Mouse (Mus musculus): Measurements from ENCODE around the gene Ing3.

Gene Ing3

GRCm38 (mm10) chr6:21949226-21949731 is at the start of gene Ing3:
Gene Ing3 (plus strand): TSS chr6:21949571.
- peak; percentile 99 for DNase-seq (ENCODE audit: low read depth, low spot score)

DNA sequence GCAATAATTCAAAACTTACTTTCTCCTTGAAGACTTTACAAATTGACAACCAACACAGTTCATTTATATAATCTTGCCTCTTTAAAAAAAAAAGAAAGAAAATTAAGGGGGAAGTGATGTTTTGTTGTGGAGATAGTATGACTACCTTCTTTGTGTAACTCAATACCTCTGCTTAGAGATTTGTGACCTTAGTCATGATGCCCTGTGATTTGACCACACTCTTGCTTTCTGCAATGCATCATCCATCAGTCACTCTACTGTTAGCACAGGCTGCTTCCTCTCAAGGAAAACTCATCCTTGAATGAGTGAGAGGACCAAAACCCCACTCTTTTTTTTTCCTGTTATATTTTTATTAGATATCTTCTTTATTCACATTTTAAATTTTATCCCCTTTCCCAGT is 39.7 kb upstream of the Ing3 start:
- no peak for DNase-seq (ENCODE audit: low read depth, low spot score)

- no peak for DNase-seq (ENCODE audit: low read depth, low spot score)
These were observed 38.6 kb upstream of the Ing3 start for GRCm38 (mm10) chr6:21910804-21911203.

DNA sequence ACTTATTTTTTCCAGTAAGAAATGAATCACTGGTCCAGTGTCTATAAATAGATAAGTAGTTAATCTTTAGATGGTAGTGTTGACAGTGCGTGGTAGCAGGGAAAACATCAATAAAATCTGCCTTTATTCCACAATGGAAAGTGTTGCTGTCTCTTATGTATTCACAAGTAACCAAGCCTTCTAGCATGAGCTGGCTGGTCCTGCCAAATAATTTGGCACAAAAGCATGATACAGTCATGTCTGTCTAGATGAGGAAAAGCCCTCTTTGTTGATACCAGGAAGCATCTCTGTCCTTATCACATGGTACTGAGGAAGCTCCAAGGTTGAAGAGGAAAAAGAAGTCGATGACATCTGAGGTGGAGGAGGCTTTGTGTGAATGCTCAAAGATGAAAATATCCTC is 32.8 kb upstream of the Ing3 start:
- DNase-seq (ENCODE audit: low read depth, low spot score): no peak

DNA sequence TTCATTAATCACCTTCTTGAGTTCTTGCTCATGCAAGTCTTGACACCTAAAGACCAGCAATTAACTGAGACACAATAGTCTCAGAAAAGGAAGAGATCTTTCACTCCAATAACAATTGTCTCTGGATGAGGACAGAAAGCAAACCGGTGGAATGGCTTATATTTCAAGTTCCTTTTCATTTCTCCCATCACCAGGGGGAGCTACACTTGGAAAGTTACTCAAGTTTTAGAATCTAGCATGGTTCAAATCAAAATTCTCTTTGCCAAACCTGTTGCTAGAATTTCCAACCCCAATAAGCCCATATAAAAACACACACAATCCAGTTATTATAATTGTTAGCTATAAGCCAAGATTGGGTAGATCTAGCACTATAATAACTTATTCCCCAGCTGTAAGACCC is 25.2 kb upstream of the Ing3 start:
- DNase-seq (ENCODE audit: low read depth, low spot score): no peak

DNA sequence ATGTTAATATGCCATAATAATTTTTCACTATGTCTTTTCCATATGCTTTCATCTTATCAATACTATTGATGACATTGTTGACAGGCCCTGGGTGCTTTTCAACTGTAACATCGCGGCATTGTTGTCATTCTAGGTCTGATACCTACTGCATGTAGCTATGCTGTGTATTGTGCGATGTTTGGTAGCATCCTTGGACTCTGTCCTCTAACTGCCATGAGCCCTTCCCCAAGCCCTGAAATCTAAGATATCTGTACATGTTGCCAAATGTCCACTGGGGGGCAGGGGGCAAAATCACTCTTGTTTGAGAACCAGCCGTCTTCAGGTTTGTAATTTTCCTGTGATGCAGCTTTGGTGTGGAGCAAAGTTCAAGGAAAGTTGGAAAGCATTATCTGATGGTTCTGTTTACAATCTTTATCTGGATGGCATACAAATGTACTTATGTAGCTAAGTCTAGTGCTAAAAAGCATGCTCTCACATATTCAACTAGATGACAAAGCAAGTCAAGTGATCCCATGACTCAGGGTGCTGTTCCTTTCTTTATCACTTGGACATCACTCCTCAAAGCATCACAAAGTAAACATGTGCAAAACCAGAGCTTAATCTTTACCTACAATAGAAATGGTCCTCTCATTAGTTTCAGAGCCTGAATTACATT is 11.3 kb upstream of the Ing3 start:
- DNase-seq (ENCODE audit: low read depth, low spot score): no peak

GRCm38 (mm10) chr6:21949771-21950448 is 539 bp downstream of the Ing3 start:
- DNase-seq (ENCODE audit: low read depth, low spot score): peak; percentile 87

GRCm38 (mm10) chr6:21950676-21951075 is 1.3 kb downstream of the Ing3 start:
- DNase-seq (ENCODE audit: low read depth, low spot score): no peak

DNA sequence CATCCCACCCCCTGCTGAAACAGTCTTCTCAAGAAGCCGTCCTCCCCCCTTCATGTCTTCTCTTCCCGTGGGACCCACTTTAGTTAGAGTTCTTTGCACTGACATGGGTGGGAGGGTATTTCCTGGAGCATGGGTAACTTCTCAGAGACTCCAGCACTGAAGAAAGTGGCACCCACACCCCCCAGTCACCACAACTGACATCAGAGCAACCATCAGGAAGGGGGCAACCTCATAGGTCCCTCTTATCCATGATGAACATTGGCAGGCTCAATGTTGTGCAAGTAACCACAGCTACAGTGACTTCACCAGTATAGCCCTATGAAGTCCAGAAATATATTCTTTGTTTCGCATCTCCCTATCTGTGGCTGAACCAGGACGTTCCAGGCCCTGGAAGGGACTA is 6.1 kb downstream of the Ing3 start:
- no peak for DNase-seq (ENCODE audit: low read depth, low spot score)

DNA sequence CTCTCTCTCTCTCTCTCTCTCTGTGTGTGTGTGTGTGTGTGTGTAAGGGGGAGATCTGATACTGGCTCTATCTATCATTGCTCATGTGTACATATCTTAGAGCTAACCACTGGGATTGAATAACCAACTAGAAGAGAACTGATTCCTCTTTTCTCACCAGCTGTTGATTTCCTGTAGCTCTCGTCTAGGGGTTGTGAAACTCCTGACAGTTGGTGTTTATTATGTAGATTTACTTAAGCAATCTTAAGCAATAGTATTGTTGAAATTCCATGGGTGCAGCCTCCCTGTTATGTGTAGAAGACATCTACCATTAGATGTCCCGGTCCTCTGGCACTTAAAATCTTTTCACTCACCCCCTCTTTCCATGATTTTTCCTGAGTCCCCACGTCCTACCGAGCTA is 9.6 kb downstream of the Ing3 start:
- DNase-seq (ENCODE audit: low read depth, low spot score): no peak

- DNase-seq (ENCODE audit: low read depth, low spot score): no peak
These were observed 10.5 kb downstream of the Ing3 start for GRCm38 (mm10) chr6:21959909-21960308.

DNA sequence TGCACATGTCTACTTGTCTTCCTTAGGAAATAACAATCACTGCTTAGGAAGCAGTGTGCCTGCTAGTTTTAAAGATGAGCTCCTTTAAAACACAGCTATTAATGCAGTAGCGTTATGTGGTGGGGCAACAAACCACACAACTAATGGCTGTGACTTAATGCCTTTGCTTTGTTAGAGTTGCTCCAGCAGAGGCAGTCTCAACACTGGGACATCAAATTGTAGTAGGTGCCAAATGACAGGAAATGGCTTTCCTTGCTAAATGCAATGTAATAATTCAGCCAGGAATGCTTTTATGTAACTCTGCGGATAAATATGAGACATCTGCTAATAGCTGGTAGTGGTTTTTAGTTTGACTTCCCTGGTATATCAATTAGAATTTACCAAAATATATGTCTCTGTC is 28.2 kb downstream of the Ing3 start:
- DNase-seq (ENCODE audit: low read depth, low spot score): no peak

GRCm38 (mm10) chr6:21981114-21981513 is 31.7 kb downstream of the Ing3 start:
- DNase-seq (ENCODE audit: low read depth, low spot score): no peak

DNA sequence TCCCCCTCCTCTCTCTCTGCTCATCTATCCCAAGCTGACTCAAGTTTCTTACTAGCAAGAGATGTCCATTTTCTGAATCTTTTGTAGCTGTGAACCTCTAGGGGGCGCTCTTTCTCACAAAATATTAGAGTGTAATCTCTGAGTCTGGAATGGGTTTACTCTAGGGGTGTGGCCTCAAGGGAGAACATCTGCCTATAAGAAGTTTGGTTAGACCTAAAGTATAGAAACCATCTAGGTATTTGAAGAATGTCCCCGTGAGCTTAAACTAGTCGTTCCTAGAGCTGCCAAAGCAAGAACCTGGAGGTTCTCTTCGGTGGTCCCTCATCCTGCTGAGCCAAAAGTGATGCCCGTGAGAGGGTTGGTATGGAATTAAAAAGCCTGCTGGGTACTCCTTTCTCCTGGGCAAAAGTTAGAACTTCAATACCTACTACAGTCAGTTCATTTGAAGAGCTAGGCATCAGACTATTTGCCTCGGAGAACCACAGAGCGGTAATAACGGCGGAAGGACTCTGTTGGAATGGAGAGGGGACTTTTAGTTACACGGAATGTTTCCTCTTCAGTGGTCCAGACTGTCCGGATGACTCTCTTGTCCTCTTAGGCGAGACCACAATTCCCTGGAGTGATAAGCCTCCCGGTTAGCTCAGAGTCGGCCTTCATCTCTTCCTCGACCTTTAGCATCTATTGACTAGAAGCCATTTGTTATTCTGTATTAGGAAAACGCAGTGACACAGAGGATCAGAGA is 35.8 kb downstream of the Ing3 start:
- DNase-seq (ENCODE audit: low read depth, low spot score): peak; percentile 33

DNA sequence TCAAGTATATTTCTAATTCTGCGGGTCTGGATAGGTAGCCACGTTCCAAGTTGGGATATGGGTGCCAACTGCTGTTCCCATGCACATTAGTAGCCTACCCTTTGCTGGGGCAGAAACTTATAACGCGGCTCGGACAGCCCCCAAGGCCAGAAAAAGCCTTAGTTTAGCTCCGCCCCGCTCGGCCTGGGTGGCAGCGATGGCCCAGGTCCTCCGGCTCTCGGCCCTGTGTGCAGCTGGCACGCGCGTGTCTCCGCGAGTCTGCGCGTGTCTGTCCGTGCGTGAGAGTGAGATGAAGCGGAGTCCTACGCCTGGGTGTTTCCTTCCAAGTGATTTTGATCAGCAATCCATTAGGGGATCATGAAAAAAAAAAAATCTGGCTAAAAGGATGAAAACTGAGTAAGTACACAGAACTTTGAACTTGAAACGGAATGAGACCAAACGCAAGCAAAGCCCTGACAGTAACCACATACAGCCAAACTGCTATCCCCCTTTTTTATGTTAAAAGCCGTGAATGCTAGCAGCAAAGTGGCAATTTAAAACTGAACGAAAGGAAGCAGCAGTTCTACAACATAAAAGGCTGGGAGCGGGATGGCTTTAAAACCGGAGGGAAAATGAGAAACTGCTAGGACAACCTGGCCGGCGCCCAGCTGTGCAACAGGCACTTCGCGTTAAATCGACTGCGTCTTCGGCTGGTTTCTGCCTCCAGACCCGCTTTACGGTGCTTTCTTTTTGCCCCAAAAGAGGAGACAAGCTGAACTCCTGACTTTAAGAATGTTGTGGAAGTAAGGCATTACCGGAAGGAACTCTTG is 36.6 kb downstream of the Ing3 start, which contains the start of gene Cped1:
Cped1 (plus strand) TSS at position 185 of the 809 bp plus-strand sequence.
- DNase-seq (ENCODE audit: low read depth, low spot score): no peak

- no peak for DNase-seq (ENCODE audit: low read depth, low spot score)
These were observed 37.4 kb downstream of the Ing3 start for GRCm38 (mm10) chr6:21986660-21987331.

DNA sequence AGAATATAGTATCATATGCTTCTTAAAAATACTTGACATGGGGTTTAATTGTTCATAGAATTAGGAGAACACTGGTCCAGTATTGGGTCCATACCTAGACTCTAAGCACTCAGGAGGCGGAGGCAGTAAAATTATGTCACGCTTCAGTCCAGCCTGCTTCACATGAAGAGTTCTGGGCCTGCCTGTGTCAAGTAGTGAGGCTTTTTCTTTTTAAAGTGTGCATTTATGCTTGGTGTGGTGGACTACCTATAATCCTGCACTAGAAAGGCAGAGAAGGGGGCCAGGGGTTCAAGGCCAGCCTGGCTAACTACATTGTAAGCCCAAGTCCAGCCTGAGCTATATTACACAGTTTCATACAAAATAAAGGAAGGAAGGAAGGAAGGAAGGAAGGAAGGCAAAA is 38.2 kb downstream of the Ing3 start:
- no peak for DNase-seq (ENCODE audit: low read depth, low spot score)

DNA sequence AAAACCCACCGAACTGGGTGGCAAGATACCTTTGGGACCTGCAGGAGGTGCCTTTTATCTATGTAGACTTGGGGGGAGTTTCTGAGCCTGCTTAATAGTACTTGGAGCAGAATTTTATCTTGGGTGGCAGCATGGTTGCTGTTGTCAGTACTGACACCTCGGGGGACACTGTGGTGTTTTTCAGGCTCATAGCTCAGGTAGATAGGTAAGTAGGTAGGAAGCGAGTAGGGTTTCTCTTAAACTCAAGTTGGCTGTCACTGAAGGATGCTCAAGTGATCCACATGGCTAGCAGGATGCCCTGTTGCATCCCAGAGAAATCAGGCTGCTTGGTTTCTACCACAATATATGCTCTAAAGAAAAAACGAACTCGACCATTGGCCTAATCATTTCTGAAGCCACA is 38.9 kb downstream of the Ing3 start:
- DNase-seq (ENCODE audit: low read depth, low spot score): no peak

DNA sequence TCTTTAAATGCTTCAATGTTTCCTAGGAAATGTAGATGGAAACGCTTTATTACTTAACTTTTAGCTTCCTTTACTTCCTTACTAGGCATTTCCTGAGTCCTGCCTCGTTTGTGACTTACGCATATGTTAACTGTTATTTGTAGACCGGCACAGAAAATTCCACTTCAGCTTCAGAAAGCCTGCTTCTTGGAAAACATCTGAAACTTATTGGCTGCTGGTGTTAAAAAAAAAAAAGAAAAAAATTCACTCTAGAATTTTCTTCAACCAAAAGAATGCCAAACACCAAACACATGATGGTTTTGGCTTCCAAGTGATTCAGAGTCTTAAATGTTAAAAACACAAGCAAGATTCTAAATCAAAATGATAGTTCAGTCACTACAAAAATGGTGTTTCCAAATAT is 39.7 kb downstream of the Ing3 start:
- no peak for DNase-seq (ENCODE audit: low read depth, low spot score)

DNA sequence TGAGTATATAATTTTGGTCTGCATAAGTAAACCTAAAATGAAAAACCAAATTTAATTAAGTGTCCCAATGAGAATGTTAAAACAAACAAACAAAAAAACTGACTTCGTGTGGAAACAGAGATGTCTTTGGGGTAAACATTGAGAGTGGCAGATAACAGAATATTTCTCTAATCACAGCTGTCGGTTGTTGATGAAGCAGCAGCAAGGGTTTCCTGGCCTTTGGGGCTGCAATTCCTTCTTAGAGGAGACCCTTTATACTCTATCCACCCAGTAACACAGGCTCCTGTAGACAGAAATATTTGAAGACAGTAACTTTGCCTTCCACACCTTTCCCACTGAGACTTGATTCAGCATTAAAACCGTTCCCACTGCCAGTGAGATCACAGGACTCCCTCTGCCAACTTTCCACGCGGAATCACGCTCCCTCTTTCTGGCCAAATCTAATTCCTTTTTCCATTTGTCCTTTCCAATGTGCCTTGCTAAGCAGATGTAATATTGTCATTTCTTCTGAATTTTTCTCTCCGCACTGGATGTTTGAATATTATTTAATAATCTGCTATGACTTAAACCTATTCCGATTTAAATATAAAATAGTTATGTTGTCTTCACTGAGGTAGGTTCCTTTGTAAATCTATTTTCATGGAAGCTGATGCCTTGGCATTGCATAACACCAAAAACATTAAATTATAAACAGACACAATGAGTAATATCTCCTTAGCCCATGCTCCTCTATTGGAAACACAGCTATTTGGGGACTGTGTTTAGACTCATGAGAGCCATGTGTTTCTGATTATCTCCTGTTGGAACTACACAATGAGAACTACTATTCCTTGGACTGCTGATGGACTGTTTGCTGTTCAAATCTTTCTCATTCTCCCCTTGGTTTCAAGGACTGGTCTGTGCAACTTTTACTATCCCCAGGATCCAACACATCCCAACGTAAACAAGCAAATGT is 41.1 kb downstream of the Ing3 start:
- DNase-seq (ENCODE audit: low read depth, low spot score): no peak

Measured in telencephalon, adult 2 months (tissue).